Mouse (Mus musculus): Measurements from ENCODE around the gene Fggy. TPM values are rescaled to one million over a fixed set of nuclear protein-coding genes. Genes with fewer than 3 reads are reported as not detected.

Gene Fggy
- polyA plus RNA-seq, 1 experiment from 2014 or later, result 10.9 TPM

GRCm38 (mm10) chr4:95868348-95868747 lies 311.0 kb downstream of the Fggy start:
- peaks cover 8% of the 10 kb centered on the region; the same call in 1 of the 2 replicates for H3K4me1 ChIP-seq (replicated peaks; ENCODE audit: control insufficient read depth, insufficient read depth, low read length)
- no peaks in the 10 kb centered on the region for H3K9me3 ChIP-seq (ENCODE audit: control insufficient read depth, low read length)
- ATAC-seq (replicated peaks; ENCODE audit: low FRiP score, low TSS enrichment, low read depth) (no peak), DNase-seq (ENCODE audit: low spot score) (no peak)
- WGBS, result 75% methylated on average over 6 of the region's 6 CpGs
- H3K9ac ChIP-seq (ENCODE audit: low read length), result no peak overlapping the region
- no peak overlapping the region for H3K4me2 ChIP-seq (ENCODE audit: low read length)
- H3K36me3 ChIP-seq (ENCODE audit: control insufficient read depth, insufficient read depth, low read length), result no peaks in the 10 kb centered on the region
- no peak overlapping the region for H3K4me3 ChIP-seq (ENCODE audit: low read depth, low read length)
- H3K27me3 ChIP-seq (replicated peaks; ENCODE audit: control insufficient read depth, insufficient read depth, low read length), result no peaks in the 10 kb centered on the region
- H3K27ac ChIP-seq (ENCODE audit: low read depth), result no peak overlapping the region

GRCm38 (mm10) chr4:95871216-95871881 lies 314.0 kb downstream of the Fggy start:
- 18% methylated on average over 6 of the region's 6 CpGs for WGBS
- no peaks in the 10 kb centered on the region for H3K27me3 ChIP-seq (replicated peaks; ENCODE audit: control insufficient read depth, insufficient read depth, low read length)
- H3K9ac ChIP-seq (ENCODE audit: low read length), result no peak overlapping the region
- peak; percentile 75 for DNase-seq (ENCODE audit: low spot score)
- H3K27ac ChIP-seq (ENCODE audit: low read depth), result no peak overlapping the region
- ATAC-seq (replicated peaks; ENCODE audit: low FRiP score, low TSS enrichment, low read depth), result no peak; the same call in 1 of the 2 replicates
- H3K4me2 ChIP-seq (ENCODE audit: low read length), result no peak overlapping the region
- H3K9me3 ChIP-seq (ENCODE audit: control insufficient read depth, low read length), result no peaks in the 10 kb centered on the region
- H3K4me3 ChIP-seq (ENCODE audit: low read depth, low read length), result no peak overlapping the region
- H3K4me1 ChIP-seq (replicated peaks; ENCODE audit: control insufficient read depth, insufficient read depth, low read length), result no peaks in the 10 kb centered on the region; the same call in 1 of the 2 replicates
- no peaks in the 10 kb centered on the region for H3K36me3 ChIP-seq (ENCODE audit: control insufficient read depth, insufficient read depth, low read length)

GRCm38 (mm10) chr4:95875896-95876295 lies 318.6 kb downstream of the Fggy start:
- Histone ChIP-seq H3K36me3 (ENCODE audit: control insufficient read depth, insufficient read depth, low read length) (no peaks in the 10 kb centered on the region), H3K27ac (ENCODE audit: low read depth) (no peak overlapping the region), H3K4me1 (replicated peaks; ENCODE audit: control insufficient read depth, insufficient read depth, low read length) (no peaks in the 10 kb centered on the region), H3K4me2 (ENCODE audit: low read length) (no peak overlapping the region), H3K9ac (ENCODE audit: low read length) (no peak overlapping the region), H3K27me3 (replicated peaks; ENCODE audit: control insufficient read depth, insufficient read depth, low read length) (no peaks in the 10 kb centered on the region), H3K9me3 (ENCODE audit: control insufficient read depth, low read length) (no peaks in the 10 kb centered on the region), H3K4me3 (ENCODE audit: low read depth, low read length) (no peak overlapping the region)
- ATAC-seq (replicated peaks; ENCODE audit: low FRiP score, low TSS enrichment, low read depth), result no peak
- WGBS, result 73% methylated on average over 4 of the region's 4 CpGs
- DNase-seq (ENCODE audit: low spot score), result no peak

GRCm38 (mm10) chr4:95877436-95877835 lies 320.1 kb downstream of the Fggy start:
- Histone ChIP-seq H3K4me1 (replicated peaks; ENCODE audit: control insufficient read depth, insufficient read depth, low read length) (no peaks in the 10 kb centered on the region), H3K9me3 (ENCODE audit: control insufficient read depth, low read length) (no peaks in the 10 kb centered on the region), H3K36me3 (ENCODE audit: control insufficient read depth, insufficient read depth, low read length) (no peaks in the 10 kb centered on the region), H3K9ac (ENCODE audit: low read length) (no peak overlapping the region), H3K27ac (ENCODE audit: low read depth) (no peak overlapping the region), H3K27me3 (replicated peaks; ENCODE audit: control insufficient read depth, insufficient read depth, low read length) (no peaks in the 10 kb centered on the region), H3K4me3 (ENCODE audit: low read depth, low read length) (no peak overlapping the region), H3K4me2 (ENCODE audit: low read length) (no peak overlapping the region)
- DNase-seq (ENCODE audit: low spot score) (no peak), ATAC-seq (replicated peaks; ENCODE audit: low FRiP score, low TSS enrichment, low read depth) (no peak)
- 86% methylated on average over 4 of the region's 4 CpGs for WGBS

GRCm38 (mm10) chr4:95881751-95882350 lies 324.5 kb downstream of the Fggy start:
- 77% methylated on average over 4 of the region's 4 CpGs for WGBS
- H3K4me1 ChIP-seq (replicated peaks; ENCODE audit: control insufficient read depth, insufficient read depth, low read length), result no peaks in the 10 kb centered on the region; the same call in 1 of the 2 replicates
- ATAC-seq (replicated peaks; ENCODE audit: low FRiP score, low TSS enrichment, low read depth), result no peak
- H3K4me3 ChIP-seq (ENCODE audit: low read depth, low read length), result no peak overlapping the region
- H3K36me3 ChIP-seq (ENCODE audit: control insufficient read depth, insufficient read depth, low read length), result no peaks in the 10 kb centered on the region
- DNase-seq (ENCODE audit: low spot score), result no peak
- H3K9me3 ChIP-seq (ENCODE audit: control insufficient read depth, low read length), result no peaks in the 10 kb centered on the region
- no peak overlapping the region for H3K4me2 ChIP-seq (ENCODE audit: low read length)
- H3K9ac ChIP-seq (ENCODE audit: low read length), result no peak overlapping the region
- H3K27ac ChIP-seq (ENCODE audit: low read depth), result no peak overlapping the region
- H3K27me3 ChIP-seq (replicated peaks; ENCODE audit: control insufficient read depth, insufficient read depth, low read length), result no peaks in the 10 kb centered on the region

GRCm38 (mm10) chr4:95884184-95885145 lies 327.2 kb downstream of the Fggy start:
- no peak for DNase-seq (ENCODE audit: low spot score)
- Histone ChIP-seq H3K36me3 (ENCODE audit: control insufficient read depth, insufficient read depth, low read length) (no peaks in the 10 kb centered on the region), H3K27ac (ENCODE audit: low read depth) (no peak overlapping the region), H3K4me2 (ENCODE audit: low read length) (no peak overlapping the region), H3K9ac (ENCODE audit: low read length) (no peak overlapping the region), H3K27me3 (replicated peaks; ENCODE audit: control insufficient read depth, insufficient read depth, low read length) (no peaks in the 10 kb centered on the region), H3K9me3 (ENCODE audit: control insufficient read depth, low read length) (no peaks in the 10 kb centered on the region), H3K4me3 (ENCODE audit: low read depth, low read length) (no peak overlapping the region), H3K4me1 (replicated peaks; ENCODE audit: control insufficient read depth, insufficient read depth, low read length) (no peaks in the 10 kb centered on the region; the same call in 1 of the 2 replicates)
- ATAC-seq (replicated peaks; ENCODE audit: low FRiP score, low TSS enrichment, low read depth), result no peak
- WGBS, result 82% methylated on average over 4 of the region's 4 CpGs

GRCm38 (mm10) chr4:95895199-95895754 lies 338.0 kb downstream of the Fggy start:
- no peak for ATAC-seq (replicated peaks; ENCODE audit: low FRiP score, low TSS enrichment, low read depth)
- Histone ChIP-seq H3K4me1 (replicated peaks; ENCODE audit: control insufficient read depth, insufficient read depth, low read length) (peaks cover 31% of the 10 kb centered on the region), H3K9ac (ENCODE audit: low read length) (no peak overlapping the region), H3K27ac (ENCODE audit: low read depth) (no peak overlapping the region), H3K27me3 (replicated peaks; ENCODE audit: control insufficient read depth, insufficient read depth, low read length) (no peaks in the 10 kb centered on the region), H3K9me3 (ENCODE audit: control insufficient read depth, low read length) (no peaks in the 10 kb centered on the region), H3K4me3 (ENCODE audit: low read depth, low read length) (no peak overlapping the region), H3K36me3 (ENCODE audit: control insufficient read depth, insufficient read depth, low read length) (no peaks in the 10 kb centered on the region), H3K4me2 (ENCODE audit: low read length) (no peak overlapping the region)
- DNase-seq (ENCODE audit: low spot score), result no peak
- WGBS, result 86% methylated on average over 2 of the region's 2 CpGs

GRCm38 (mm10) chr4:95896571-95896970 lies 339.3 kb downstream of the Fggy start:
- Histone ChIP-seq H3K27ac (ENCODE audit: low read depth) (peak overlapping the region; percentile 12; the same call in 1 of the 2 replicates), H3K27me3 (replicated peaks; ENCODE audit: control insufficient read depth, insufficient read depth, low read length) (no peaks in the 10 kb centered on the region), H3K9me3 (ENCODE audit: control insufficient read depth, low read length) (no peaks in the 10 kb centered on the region), H3K4me1 (replicated peaks; ENCODE audit: control insufficient read depth, insufficient read depth, low read length) (peaks cover 37% of the 10 kb centered on the region), H3K9ac (ENCODE audit: low read length) (no peak overlapping the region), H3K4me3 (ENCODE audit: low read depth, low read length) (no peak overlapping the region), H3K4me2 (ENCODE audit: low read length) (no peak overlapping the region), H3K36me3 (ENCODE audit: control insufficient read depth, insufficient read depth, low read length) (no peaks in the 10 kb centered on the region)
- 30% methylated on average over 5 of the region's 5 CpGs for WGBS
- ATAC-seq (replicated peaks; ENCODE audit: low FRiP score, low TSS enrichment, low read depth), result 0 out of 2 replicates have a peak, but pooled peaks have one; percentile 23
- no peak for DNase-seq (ENCODE audit: low spot score)

All from intestine, embryonic 14.5 days (tissue).